Mouse (Mus musculus): ENCODE data around the gene Ryr1.

Ryr1 gene

GRCm38 (mm10) chr7:29039604-29039984, 85.4 kb downstream of the Ryr1 start:
- peak; percentile 94 for DNase-seq (ENCODE audit: low read depth, low spot score)

DNA sequence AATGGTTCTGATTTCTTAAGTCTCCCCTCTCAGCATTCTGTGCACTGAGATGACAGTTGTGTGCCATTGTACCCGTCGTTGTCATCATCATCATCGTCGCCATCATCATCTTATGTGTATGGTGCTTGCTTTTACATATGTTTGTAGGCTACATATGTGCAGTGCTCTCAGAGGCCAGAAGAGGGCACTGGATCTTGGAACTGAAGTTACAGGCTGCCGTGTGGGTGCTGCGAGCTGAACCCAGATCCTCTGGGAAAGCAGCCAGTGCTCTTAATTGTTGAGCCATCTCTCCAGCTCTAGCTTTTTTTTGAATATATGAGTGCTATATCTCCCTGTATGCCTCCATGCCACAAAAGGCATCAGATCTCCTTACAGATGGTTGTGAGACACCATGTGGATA, 87.7 kb downstream of the Ryr1 start:
- DNase-seq (ENCODE audit: low read depth, low spot score), result peak; percentile 62

- peak; percentile 50 for DNase-seq (ENCODE audit: low read depth, low spot score)
Observed at GRCm38 (mm10) chr7:29032685-29033084, 92.3 kb downstream of the Ryr1 start.

DNA sequence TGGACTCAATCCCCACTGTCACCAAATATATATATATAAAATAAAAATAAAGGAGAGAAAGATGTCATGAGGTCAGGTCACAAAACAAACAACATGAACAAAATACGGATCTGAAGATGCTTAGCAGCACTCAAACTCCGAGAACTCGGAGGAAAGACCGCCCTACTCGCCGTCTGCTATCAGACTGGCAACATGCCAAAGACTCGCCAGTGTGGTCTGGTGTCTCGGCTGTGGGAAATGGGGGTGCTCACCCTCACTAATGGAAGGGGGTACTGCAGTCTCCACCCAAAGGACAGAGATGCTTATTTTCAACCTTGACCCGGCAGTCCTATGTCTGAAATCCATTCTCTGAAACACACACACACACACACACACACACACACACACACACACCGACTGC, 93.3 kb downstream of the Ryr1 start:
- no peak for DNase-seq (ENCODE audit: low read depth, low spot score)

DNA sequence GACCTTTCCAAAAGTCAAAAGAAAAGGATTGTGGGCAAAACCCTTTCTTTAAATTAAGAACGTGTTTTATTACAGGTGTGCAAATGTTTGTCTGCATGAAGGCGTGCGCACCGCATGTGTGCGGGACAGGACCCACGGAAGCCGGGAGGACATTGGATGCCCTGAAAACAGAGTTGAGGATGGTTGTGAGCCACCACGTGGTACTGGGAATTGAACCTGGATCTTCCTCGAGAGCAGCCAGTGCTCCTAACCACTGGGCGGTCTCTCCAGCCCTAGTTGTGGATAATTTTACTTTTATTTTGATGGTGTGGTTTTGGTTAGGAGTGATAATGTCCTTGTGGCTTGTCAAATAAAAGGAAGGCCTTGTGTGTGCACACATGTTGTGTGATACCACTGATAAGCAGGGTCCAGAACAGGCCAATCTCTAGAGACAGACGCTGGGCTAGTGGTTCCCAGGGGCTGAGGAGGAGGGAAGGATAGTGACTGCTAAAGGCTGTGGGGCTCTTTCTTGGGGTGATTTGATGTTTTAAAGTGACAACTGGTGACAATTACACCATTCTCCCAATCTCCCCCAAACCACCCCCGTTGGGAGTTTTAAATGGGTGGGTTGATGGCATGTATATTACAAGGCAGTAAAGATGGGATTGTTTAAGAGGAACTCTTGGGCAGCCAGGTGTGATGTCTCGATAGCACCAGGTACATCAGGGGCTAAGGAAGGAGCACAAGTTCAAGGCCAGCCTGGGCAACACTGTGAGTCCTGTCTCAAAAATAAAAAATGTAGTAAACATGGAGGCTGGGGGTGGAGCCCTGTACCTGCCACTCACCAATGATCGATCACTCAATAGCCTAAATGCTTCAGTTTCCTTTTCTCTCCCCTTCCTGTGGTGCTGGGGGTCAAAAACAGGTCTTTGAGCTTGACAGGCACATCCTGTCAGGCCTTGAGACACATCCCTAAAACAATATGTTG, 95.0 kb downstream of the Ryr1 start:
- DNase-seq (ENCODE audit: low read depth, low spot score), result no peak

DNA sequence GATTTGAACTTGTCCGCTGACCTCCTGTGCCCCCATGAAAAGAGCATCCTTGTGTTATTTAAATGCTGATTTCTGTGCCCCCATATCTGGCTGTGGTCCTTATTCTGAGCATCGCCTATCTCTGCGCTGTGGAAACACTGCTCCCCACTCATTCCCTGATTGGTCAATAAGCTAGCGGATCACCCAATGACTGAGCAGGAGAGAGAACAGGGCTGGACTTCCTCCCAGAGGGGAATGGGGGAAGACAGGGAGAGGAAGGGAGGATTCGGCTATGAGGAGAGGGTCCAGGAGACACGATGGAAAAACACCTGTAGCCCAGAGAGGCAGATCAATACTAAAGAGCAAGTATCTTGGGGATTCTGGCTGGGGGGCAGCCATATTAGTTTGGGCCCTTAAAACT, 96.2 kb downstream of the Ryr1 start:
- no peak for DNase-seq (ENCODE audit: low read depth, low spot score)

DNA sequence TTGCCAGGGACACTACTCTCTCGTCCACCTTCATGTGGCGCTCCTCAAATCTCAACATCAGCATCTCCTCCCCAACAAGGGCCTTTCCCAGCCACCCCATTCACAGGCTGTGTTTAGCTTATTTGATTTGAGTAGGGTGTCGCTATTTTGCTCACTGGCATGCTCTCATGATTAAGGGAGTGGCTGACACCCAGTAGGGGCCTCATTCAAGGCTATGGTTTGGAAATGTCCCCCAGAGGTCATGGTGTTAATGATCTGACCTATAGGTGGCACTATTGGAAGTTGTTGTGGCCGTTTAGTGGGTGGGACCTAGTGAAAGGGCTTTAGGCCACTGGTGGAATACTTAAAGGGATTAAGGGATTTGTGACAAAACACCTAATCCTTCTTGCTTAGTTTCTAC, 98.2 kb downstream of the Ryr1 start:
- DNase-seq (ENCODE audit: low read depth, low spot score), result peak; percentile 24

DNA sequence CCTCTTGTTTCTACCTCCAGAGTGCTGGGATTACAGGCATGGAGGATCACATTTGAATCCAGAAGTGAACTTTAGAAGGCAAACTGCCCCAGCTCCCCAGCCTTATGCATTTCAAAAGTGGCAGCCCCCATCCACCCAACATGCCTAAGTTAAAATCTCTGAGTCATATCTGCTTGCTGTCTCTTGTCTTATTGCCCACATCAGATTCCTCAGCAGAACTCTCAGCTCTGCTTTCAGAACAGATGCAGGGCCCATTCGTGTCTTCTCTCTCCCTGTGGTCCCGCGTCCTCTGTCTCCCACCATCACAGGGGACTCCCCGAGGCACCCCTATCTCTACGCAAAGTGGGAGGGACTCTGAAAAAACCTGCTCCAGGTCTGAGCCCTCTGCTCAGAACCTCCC, 98.8 kb downstream of the Ryr1 start:
- DNase-seq (ENCODE audit: low read depth, low spot score), result peak; percentile 27

DNA sequence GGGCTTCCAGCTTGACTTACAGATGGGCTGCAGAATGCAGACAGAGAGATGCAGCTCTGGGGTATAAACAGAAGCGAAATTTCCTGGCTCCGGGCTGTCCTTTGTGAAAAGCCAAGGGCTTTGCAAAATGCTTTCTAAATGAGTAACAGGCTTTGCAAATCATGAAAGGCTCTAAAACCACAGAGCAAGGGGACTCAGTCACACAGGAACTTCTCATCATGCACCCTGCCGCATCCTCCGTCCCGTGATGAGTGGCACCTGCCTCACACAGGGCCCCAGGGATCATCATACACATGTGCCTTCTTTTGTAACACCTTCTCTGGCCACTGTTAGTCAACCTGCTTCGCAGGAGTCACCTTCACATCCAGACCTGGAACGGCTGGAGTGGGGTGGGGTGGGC, 99.4 kb downstream of the Ryr1 start:
- peak; percentile 69 for DNase-seq (ENCODE audit: low read depth, low spot score)

GRCm38 (mm10) chr7:29023514-29023913, 101.5 kb downstream of the Ryr1 start:
- no peak for DNase-seq (ENCODE audit: low read depth, low spot score)

- DNase-seq (ENCODE audit: low read depth, low spot score), result no peak
Observed at GRCm38 (mm10) chr7:29022479-29022878, 102.5 kb downstream of the Ryr1 start.

- DNase-seq (ENCODE audit: low read depth, low spot score), result peak; percentile 32
Observed at GRCm38 (mm10) chr7:29019447-29020220, 105.3 kb downstream of the Ryr1 start.

- DNase-seq (ENCODE audit: low read depth, low spot score), result no peak
Observed at GRCm38 (mm10) chr7:29017222-29017621, 107.8 kb downstream of the Ryr1 start.

DNA sequence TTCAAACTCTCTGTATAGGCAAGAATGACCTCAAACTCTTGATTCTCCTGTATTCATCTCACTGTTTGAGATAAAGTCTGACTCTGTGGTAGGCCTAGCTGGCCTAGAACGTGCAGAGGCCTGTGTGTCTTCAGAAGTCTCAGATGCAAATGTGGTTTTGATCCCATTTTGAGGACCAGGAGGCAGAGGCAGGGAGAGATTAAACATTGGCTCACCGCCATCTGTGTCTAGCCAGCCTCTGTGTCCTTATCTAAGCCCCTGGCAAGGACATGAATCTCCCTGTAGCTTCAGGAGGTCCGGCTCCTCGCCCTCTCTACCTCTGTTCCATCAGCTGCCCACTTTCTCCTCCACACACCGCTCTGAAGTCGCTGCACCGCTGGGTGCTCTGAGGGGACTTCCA, 108.5 kb downstream of the Ryr1 start:
- DNase-seq (ENCODE audit: low read depth, low spot score), result no peak

GRCm38 (mm10) chr7:29014984-29015383, 110.0 kb downstream of the Ryr1 start:
- DNase-seq (ENCODE audit: low read depth, low spot score), result peak; percentile 28

DNA sequence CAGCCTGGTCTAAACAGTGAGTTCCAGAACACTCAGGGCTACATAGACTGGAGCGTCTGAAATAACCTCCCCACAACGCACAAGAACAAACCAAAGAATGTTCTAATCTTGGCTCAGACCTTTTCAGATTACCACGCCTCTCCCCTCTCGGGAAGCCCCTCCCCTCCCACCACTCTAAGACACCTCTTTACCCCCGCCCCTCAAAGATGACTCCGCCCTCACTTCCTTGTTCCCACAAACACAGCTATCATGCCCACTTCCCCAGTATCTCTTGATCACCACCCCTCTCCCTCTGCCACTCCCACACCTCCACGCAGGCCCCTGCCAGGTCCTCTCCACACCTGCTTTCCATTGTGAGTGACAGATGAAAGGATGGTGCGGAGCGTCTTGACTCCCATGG, 116.3 kb downstream of the Ryr1 start:
- DNase-seq (ENCODE audit: low read depth, low spot score), result peak; percentile 52

DNA sequence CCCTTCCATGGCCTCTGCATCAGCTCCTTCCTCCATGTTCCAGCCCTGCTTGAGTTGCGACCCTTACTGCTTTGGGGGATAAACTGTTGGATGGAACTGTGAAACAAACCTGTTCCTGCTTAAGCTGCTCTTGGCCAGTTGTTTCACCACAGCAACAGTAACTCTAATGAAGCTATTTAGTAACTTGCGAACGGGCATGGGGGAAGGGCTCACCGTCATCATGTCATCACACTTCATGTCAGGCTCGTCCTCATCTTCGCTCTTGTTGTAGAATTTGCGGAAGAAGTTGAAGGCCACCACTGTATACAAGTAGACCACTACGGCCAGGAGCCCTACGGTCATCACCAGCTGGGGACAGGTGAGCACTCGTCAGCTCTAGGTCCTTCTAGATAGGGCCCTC, 116.8 kb downstream of the Ryr1 start:
- DNase-seq (ENCODE audit: low read depth, low spot score), result no peak

- no peak for DNase-seq (ENCODE audit: low read depth, low spot score)
Observed at GRCm38 (mm10) chr7:29007224-29008101, 117.5 kb downstream of the Ryr1 start.

DNA sequence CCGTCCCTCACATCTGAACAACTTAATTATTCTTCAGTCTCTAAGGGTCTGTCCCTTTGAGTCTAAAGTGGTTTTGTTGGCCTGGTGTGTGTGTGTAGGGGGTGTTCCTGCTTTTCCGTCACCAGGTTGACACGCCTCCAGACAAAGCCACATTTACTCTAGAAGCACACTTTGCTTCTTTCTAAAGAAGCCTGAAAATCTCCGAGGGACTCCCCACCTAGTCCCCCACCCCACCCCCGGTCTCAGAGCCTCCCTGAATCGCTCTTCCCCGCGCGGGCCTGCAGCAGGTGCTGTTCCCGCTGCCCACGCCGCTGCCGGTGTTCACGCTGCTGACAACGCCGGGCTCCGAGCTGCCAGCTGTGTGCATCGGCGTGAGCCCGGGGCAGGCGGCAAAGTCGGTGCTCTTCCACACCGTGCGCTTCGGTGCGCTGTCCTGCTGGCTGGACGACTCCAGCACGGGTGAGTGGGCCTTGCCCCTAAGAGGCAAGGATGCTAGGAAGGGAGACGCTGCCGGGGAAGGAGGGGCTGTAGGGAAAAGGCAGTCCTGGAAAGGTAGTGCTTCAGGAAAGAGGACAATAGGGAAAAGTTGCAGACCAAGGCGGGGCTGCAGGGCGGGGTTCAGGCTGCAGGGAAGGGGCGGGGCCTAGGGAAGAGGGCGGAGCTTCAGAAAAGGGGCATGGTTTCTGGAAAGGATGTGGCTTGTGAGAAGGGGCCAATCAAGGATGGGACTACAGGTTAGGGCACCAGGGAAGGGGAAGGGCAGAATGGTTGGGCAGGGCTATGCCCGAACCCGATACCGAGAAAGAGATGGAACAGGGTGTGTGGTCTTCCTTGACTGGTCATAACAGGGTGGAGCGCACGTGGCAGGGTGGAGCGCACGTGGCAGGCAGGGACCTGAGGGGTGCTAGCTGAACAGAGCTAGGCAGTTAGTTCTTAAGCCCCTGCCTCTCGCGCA, 124.1 kb downstream of the Ryr1 start:
- DNase-seq (ENCODE audit: low read depth, low spot score), result peak; percentile 81

DNA sequence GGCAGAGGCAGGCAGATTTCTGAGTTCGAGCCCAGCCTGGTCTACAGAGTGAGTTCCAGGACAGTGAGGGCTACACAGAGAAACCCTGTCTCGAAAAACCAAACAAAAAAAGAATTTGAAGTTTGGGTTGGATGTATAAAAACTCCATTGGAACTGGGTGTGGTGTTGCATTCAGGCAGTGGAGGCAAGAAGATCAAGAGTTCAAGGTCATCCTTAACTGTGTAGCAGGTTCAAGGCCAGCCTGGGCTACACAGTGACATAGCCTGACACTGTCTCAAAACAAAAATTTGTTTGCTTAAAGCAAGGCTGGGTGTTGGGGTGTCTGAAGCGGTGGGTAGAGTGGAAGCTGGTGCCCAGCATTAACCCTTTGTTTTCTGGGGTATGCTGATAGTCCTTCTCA, 131.6 kb downstream of the Ryr1 start:
- DNase-seq (ENCODE audit: low read depth, low spot score), result no peak

GRCm38 (mm10) chr7:28992997-28993396, 132.0 kb downstream of the Ryr1 start:
- no peak for DNase-seq (ENCODE audit: low read depth, low spot score)

Data from CD4-positive, CD25-positive, alpha-beta regulatory T cell, adult 2 months (primary cell).